8 mouse cellular contexts compared by ENCODE assay signal in the genomic region with DNA sequence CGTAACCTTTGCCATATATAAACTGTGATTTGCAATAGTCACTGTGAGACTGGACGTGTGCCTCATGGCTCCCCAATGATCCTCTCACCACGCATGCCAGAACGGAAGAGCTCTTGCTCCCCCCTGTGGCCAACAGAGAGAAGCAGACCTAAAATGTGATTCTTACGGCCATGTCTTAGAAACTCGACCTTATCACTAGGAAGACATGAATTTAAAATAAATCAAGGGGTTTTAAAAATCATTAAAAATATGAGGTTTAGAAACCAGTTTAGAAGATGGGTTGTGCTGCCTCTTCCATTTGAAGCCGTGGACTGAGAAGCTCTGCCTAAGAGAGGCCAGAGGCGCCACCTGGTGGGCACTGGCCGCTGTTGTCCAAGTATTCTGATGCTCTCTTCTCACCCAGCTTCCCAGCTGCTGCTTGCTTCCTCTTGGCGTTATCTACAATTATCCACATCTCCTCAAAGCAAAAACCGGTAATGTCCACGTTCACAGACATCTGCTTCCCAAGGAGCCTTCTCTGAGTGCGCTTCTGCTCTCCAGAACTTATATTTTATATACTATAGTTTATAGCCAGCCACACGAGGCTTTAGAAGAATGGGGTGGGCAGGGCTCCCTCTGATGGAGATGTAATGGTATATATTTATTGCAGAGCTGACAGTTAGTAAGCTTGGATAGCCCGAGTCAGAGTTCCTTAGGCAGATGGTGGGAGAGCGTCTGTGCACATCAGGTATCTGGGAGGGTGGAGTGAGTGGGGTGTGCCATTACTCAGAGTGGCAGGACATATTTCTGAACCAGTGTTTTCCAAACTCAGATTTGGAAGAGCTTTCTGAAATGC. TPM values are rescaled to one million over a fixed set of nuclear protein-coding genes. Genes with fewer than 3 reads are reported as not detected.
DNase-seq lines count a peak whose midpoint lies in the region; ATAC-seq and TF ChIP-seq lines count a peak whose summit lies in the region.

No protein-coding gene starts in this region.

- no peaks in the 10 kb centered on the region for H3K9me3 ChIP-seq in embryonic facial prominence, embryonic 15.5 days (replicated peaks)
- H3K9me3 ChIP-seq in heart, embryonic 10.5 days = no peaks in the 10 kb centered on the region
- no peaks in the 10 kb centered on the region for H3K9me3 ChIP-seq in kidney, embryonic 14.5 days (ENCODE audit: control insufficient read depth, low read length)
- H3K9me3 ChIP-seq in limb, embryonic 14.5 days (ENCODE audit: control insufficient read depth, low read length) = no peaks in the 10 kb centered on the region
- no peaks in the 10 kb centered on the region for H3K9me3 ChIP-seq in midbrain, postnatal 0 days (ENCODE audit: low read length)

- H3K27me3 ChIP-seq in embryonic facial prominence, embryonic 15.5 days = no peaks in the 10 kb centered on the region; the same call in 1 of the 2 replicates
- no peaks in the 10 kb centered on the region; the same call in none of the 2 replicates for H3K27me3 ChIP-seq in heart, embryonic 10.5 days (ENCODE audit: insufficient read depth, poor library complexity, severe bottlenecking)
- H3K27me3 ChIP-seq in kidney, embryonic 14.5 days (ENCODE audit: control insufficient read depth, insufficient read depth, low read length) = no peaks in the 10 kb centered on the region
- H3K27me3 ChIP-seq in limb, embryonic 14.5 days (ENCODE audit: control insufficient read depth, insufficient read depth, low read length) = no peaks in the 10 kb centered on the region
- no peaks in the 10 kb centered on the region for H3K27me3 ChIP-seq in midbrain, postnatal 0 days (ENCODE audit: insufficient read depth, low read length)

- TF ChIP-seq CTCF in bone marrow, adult 2 months (IDR thresholded peaks at IDR 0.05; ENCODE audit: control insufficient read depth, insufficient read depth, low read length) = peak; percentile 78
- TF ChIP-seq CTCF in midbrain, postnatal 0 days (IDR thresholded peaks at IDR 0.05) = peak; percentile 82

- H3K36me3 ChIP-seq in embryonic facial prominence, embryonic 15.5 days = no peaks in the 10 kb centered on the region
- no peaks in the 10 kb centered on the region for H3K36me3 ChIP-seq in heart, embryonic 10.5 days
- H3K36me3 ChIP-seq in kidney, embryonic 14.5 days (ENCODE audit: control insufficient read depth, insufficient read depth, low read length) = no peaks in the 10 kb centered on the region
- H3K36me3 ChIP-seq in limb, embryonic 14.5 days (ENCODE audit: control insufficient read depth, insufficient read depth, low read length) = no peaks in the 10 kb centered on the region
- no peaks in the 10 kb centered on the region for H3K36me3 ChIP-seq in midbrain, postnatal 0 days (ENCODE audit: insufficient read depth, low read length)

- peak; percentile 58 for ATAC-seq in embryonic facial prominence, embryonic 15.5 days (ENCODE audit: insufficient number of reproducible peaks, low FRiP score, low TSS enrichment, low read depth)
- peak; percentile 77 for ATAC-seq in kidney, embryonic 14.5 days (ENCODE audit: low FRiP score, low TSS enrichment)
- ATAC-seq in limb, embryonic 14.5 days (ENCODE audit: low FRiP score, low read depth) = peak; percentile 88
- peak; percentile 77 for ATAC-seq in midbrain, postnatal 0 days (ENCODE audit: low FRiP score)

- H3K27ac ChIP-seq in bone marrow, adult 2 months (ENCODE audit: control insufficient read depth, insufficient read depth, low read depth, low read length, poor library complexity) = no peak overlapping the region
- no peak overlapping the region for H3K27ac ChIP-seq in embryonic facial prominence, embryonic 15.5 days (replicated peaks)
- H3K27ac ChIP-seq in heart, embryonic 10.5 days = peak overlapping the region; percentile 77
- no peak overlapping the region for H3K27ac ChIP-seq in kidney, embryonic 14.5 days (ENCODE audit: low read depth, low read length)
- no peak overlapping the region for H3K27ac ChIP-seq in limb, embryonic 14.5 days (replicated peaks; ENCODE audit: low read depth, low read length)
- no peak overlapping the region; the same call in 1 of the 2 replicates for H3K27ac ChIP-seq in midbrain, postnatal 0 days (ENCODE audit: low read depth, low read length)

- no peak overlapping the region for H3K9ac ChIP-seq in embryonic facial prominence, embryonic 15.5 days
- H3K9ac ChIP-seq in kidney, embryonic 14.5 days (ENCODE audit: low read depth, low read length) = no peak overlapping the region
- no peak overlapping the region for H3K9ac ChIP-seq in limb, embryonic 14.5 days (ENCODE audit: low read depth, low read length, severe bottlenecking)
- H3K9ac ChIP-seq in midbrain, postnatal 0 days (replicated peaks; ENCODE audit: low read length, poor library complexity, severe bottlenecking) = 0 out of 2 replicates have a peak overlapping the region, but pooled peaks have one; percentile 33

- WGBS in bone marrow, adult 2 months = 16% methylated on average over 16 of the region's 16 CpGs
- WGBS in embryonic facial prominence, embryonic 15.5 days = 5% methylated on average over 16 of the region's 16 CpGs
- 6% methylated on average over 16 of the region's 16 CpGs for WGBS in heart, embryonic 10.5 days
- 4% methylated on average over 16 of the region's 16 CpGs for WGBS in kidney, embryonic 14.5 days
- 5% methylated on average over 16 of the region's 16 CpGs for WGBS in limb, embryonic 14.5 days
- 4% methylated on average over 16 of the region's 16 CpGs for WGBS in midbrain, postnatal 0 days

- H3K4me1 ChIP-seq in bone marrow, adult 2 months (ENCODE audit: control insufficient read depth, insufficient read depth, low read length) = no peaks in the 10 kb centered on the region
- no peaks in the 10 kb centered on the region for H3K4me1 ChIP-seq in embryonic facial prominence, embryonic 15.5 days
- H3K4me1 ChIP-seq in heart, embryonic 10.5 days = peaks cover 23% of the 10 kb centered on the region
- no peaks in the 10 kb centered on the region for H3K4me1 ChIP-seq in kidney, embryonic 14.5 days (ENCODE audit: control insufficient read depth, insufficient read depth, low read length)
- no peaks in the 10 kb centered on the region for H3K4me1 ChIP-seq in limb, embryonic 14.5 days (ENCODE audit: control insufficient read depth, insufficient read depth, low read length)
- no peaks in the 10 kb centered on the region for H3K4me1 ChIP-seq in midbrain, postnatal 0 days (ENCODE audit: insufficient read depth, low read length)

- H3K4me2 ChIP-seq in embryonic facial prominence, embryonic 15.5 days (replicated peaks) = peak overlapping the region; percentile 58
- H3K4me2 ChIP-seq in kidney, embryonic 14.5 days (replicated peaks; ENCODE audit: low read depth, low read length) = peak overlapping the region; percentile 25
- H3K4me2 ChIP-seq in limb, embryonic 14.5 days (replicated peaks; ENCODE audit: low read depth, low read length, severe bottlenecking) = peak overlapping the region; percentile 46
- peak overlapping the region; percentile 48 for H3K4me2 ChIP-seq in midbrain, postnatal 0 days (ENCODE audit: low read depth, low read length, poor library complexity, severe bottlenecking)

- no peak for TF ChIP-seq POLR2A in bone marrow, adult 2 months (IDR thresholded peaks at IDR 0.05; ENCODE audit: borderline replicate concordance, control insufficient read depth, low read depth, low read length)
- TF ChIP-seq POLR2A in limb, embryonic 14.5 days (IDR thresholded peaks at IDR 0.05; ENCODE audit: borderline replicate concordance, extremely low read depth, insufficient read depth, insufficient read length) = 0 out of 2 replicates have a peak, but pooled peaks have one; percentile 5

- H3K4me3 ChIP-seq in bone marrow, adult 2 months (replicated peaks; ENCODE audit: control insufficient read depth, low read depth, low read length) = no peak overlapping the region
- H3K4me3 ChIP-seq in embryonic facial prominence, embryonic 15.5 days (replicated peaks) = peak overlapping the region; percentile 34
- H3K4me3 ChIP-seq in heart, embryonic 10.5 days = peak overlapping the region; percentile 48
- H3K4me3 ChIP-seq in kidney, embryonic 14.5 days (ENCODE audit: low read length) = peak overlapping the region; percentile 8; the same call in 1 of the 2 replicates
- peak overlapping the region; percentile 18 for H3K4me3 ChIP-seq in limb, embryonic 14.5 days (replicated peaks; ENCODE audit: low read length)
- H3K4me3 ChIP-seq in midbrain, postnatal 0 days (ENCODE audit: low read depth, low read length) = peak overlapping the region; percentile 29

- peak; percentile 85 for DNase-seq in A20 (ENCODE audit: low read depth, low spot score)
- DNase-seq in heart, embryonic 10.5 days (ENCODE audit: low spot score) = peak; percentile 90
- DNase-seq in limb, embryonic 14.5 days (ENCODE audit: low spot score) = peak; percentile 95
- peak; percentile 93 for DNase-seq in midbrain, postnatal 0 days (ENCODE audit: low spot score)
- peak; percentile 54 to 84 for DNase-seq in spleen, postnatal 10 days (ENCODE audit: low spot score in 2 of 2)

RNA-seq across cellular contexts. Expression of a gene that starts 28.3 kb away (rescaled TPM):
- 3.6 and 4.0 TPM in 2 replicates for polyA plus RNA-seq in bone marrow, adult 2 months (2011; ENCODE audit: insufficient read depth, insufficient read length, low replicate concordance, missing spikeins)
- polyA plus RNA-seq in embryonic facial prominence, embryonic 15.5 days (2015; fragmentation: Nextera tagmentation; extraction: Ambion mirVana) = 0.93 and 1.1 TPM in 2 replicates
- 0.18 and 0.44 TPM in 2 replicates for polyA plus RNA-seq in heart, embryonic 10.5 days (2016; fragmentation: Nextera tagmentation; extraction: Ambion mirVana)
- polyA plus RNA-seq in kidney, embryonic 14.5 days (2014; fragmentation: Nextera tagmentation; extraction: Ambion mirVana) = 0.74 and 1.1 TPM in 2 replicates
- polyA plus RNA-seq in limb, embryonic 14.5 days (2012; rRNA removed) = 3.5 and 3.6 TPM in 2 replicates
- polyA plus RNA-seq in limb, embryonic 14.5 days (2014; fragmentation: Nextera tagmentation; extraction: Ambion mirVana) = 1.5 and 2.0 TPM in 2 replicates
- total RNA-seq in midbrain, postnatal 0 days (2014; rRNA removed) = 0.16 TPM in 1 of 2 replicates, not detected in the other
- polyA plus RNA-seq in midbrain, postnatal 0 days (2015; fragmentation: Nextera tagmentation; extraction: Ambion mirVana) = 0.09 and 0.43 TPM in 2 replicates

RNA-seq across cellular contexts. Expression of a gene that starts 42.8 kb away (rescaled TPM):
- not detected in 2 replicates for polyA plus RNA-seq in bone marrow, adult 2 months (2011; ENCODE audit: insufficient read depth, insufficient read length, low replicate concordance, missing spikeins)
- polyA plus RNA-seq in embryonic facial prominence, embryonic 15.5 days (2015; fragmentation: Nextera tagmentation; extraction: Ambion mirVana) = 4.6 and 5.3 TPM in 2 replicates
- 27.0 and 50.0 TPM in 2 replicates for polyA plus RNA-seq in heart, embryonic 10.5 days (2016; fragmentation: Nextera tagmentation; extraction: Ambion mirVana)
- polyA plus RNA-seq in kidney, embryonic 14.5 days (2014; fragmentation: Nextera tagmentation; extraction: Ambion mirVana) = 0.27 and 0.83 TPM in 2 replicates
- 1.8 and 2.6 TPM in 2 replicates for polyA plus RNA-seq in limb, embryonic 14.5 days (2012; rRNA removed)
- 2.2 TPM in 2 replicates for polyA plus RNA-seq in limb, embryonic 14.5 days (2014; fragmentation: Nextera tagmentation; extraction: Ambion mirVana)
- total RNA-seq in midbrain, postnatal 0 days (2014; rRNA removed) = 0.66 and 1.6 TPM in 2 replicates
- polyA plus RNA-seq in midbrain, postnatal 0 days (2015; fragmentation: Nextera tagmentation; extraction: Ambion mirVana) = 0.31 and 0.55 TPM in 2 replicates
